Mouse (Mus musculus) neural tube, embryonic 14.5 days (tissue): ENCODE data around the gene Efl1. TPM values are rescaled to one million over a fixed set of nuclear protein-coding genes. Genes with fewer than 3 reads are reported as not detected.

Source experiments
- ATAC-seq: fragments of 200-750 bp; cut with Nextera tagmentation; 2 replicates; pipeline ENCODE4 v1.8.0; 2017; ENCODE audit warnings: low read depth, mild to moderate bottlenecking, moderate TSS enrichment, moderate library complexity
- H3K27ac ChIP-seq: fragments of 300-500 bp; sonication (generic); 2 replicates; pipeline ENCODE4 v1.5.1; 2014; ENCODE audit warnings: low read depth, mild to moderate bottlenecking, control low read depth, low read length, moderate library complexity, mixed read lengths
- H3K27me3 ChIP-seq: fragments of 300-500 bp; sonication (generic); 2 replicates; pipeline ENCODE4 v1.6.1; 2014; ENCODE audit warnings: low read length; ENCODE audit not compliant: control insufficient read depth, insufficient read depth
- H3K36me3 ChIP-seq: fragments of 300-500 bp; sonication (generic); 2 replicates; pipeline ENCODE4 v1.6.1; 2014; ENCODE audit warnings: low read length, mixed read lengths; ENCODE audit not compliant: control insufficient read depth, insufficient read depth
- H3K4me1 ChIP-seq: fragments of 300-500 bp; sonication (generic); 2 replicates; pipeline ENCODE4 v1.6.1; 2014; ENCODE audit warnings: low read length; ENCODE audit not compliant: control insufficient read depth, insufficient read depth
- H3K4me2 ChIP-seq: fragments of 300-500 bp; sonication (generic); 2 replicates; pipeline ENCODE4 v1.6.1; 2014; ENCODE audit warnings: mild to moderate bottlenecking, low read depth, low read length, control low read depth
- H3K4me3 ChIP-seq: fragments of 300-500 bp; sonication (generic); 2 replicates; pipeline ENCODE4 v1.5.1; 2014; ENCODE audit warnings: low read depth, low read length, control low read depth, mixed read lengths
- H3K9ac ChIP-seq: fragments of 300-500 bp; sonication (generic); replicated peaks from 2 replicates; pipeline ENCODE4 v1.6.1; 2014; ENCODE audit warnings: low read depth, mild to moderate bottlenecking, control low read depth, low read length, mixed read lengths
- H3K9me3 ChIP-seq: fragments of 300-500 bp; sonication (generic); 2 replicates; pipeline ENCODE4 v1.6.1; 2016; ENCODE audit warnings: low read length; ENCODE audit not compliant: control insufficient read depth
- WGBS: fragments of 180-500 bp; shearing (Covaris S2); extraction: QIAGEN DNeasy Blood & Tissue Kit; methylation state at CpG from one replicate; pipeline ENCODE4 v1.1.7; 2014; 5-methylcytosine and 5-hydroxymethylcytosine counted together
- polyA plus RNA-seq: library from polyadenylated mRNA; unstranded; fragments of >200 nt; fragmentation: Nextera tagmentation; extraction: Ambion mirVana; gene quantifications from 2 replicates; pipeline ENCODE4 v1.2.1, GENCODE M21; 2014

Gene Efl1
- polyA plus RNA-seq, 1 experiment from 2014 or later: 28.1 TPM

- Histone ChIP-seq H3K4me1 (no peaks in the 10 kb centered on the region), H3K27ac (no peak overlapping the region), H3K36me3 (peaks cover 15% of the 10 kb centered on the region; the same call in 1 of the 2 replicates), H3K27me3 (no peaks in the 10 kb centered on the region), H3K4me3 (no peak overlapping the region), H3K9ac (no peak overlapping the region), H3K4me2 (no peak overlapping the region), H3K9me3 (no peaks in the 10 kb centered on the region)
- 71% methylated on average over 5 of the region's 5 CpGs for WGBS
- no peak for ATAC-seq
These were observed 27.6 kb downstream of the Efl1 start for GRCm38 (mm10) chr7:82676001-82676400.

DNA sequence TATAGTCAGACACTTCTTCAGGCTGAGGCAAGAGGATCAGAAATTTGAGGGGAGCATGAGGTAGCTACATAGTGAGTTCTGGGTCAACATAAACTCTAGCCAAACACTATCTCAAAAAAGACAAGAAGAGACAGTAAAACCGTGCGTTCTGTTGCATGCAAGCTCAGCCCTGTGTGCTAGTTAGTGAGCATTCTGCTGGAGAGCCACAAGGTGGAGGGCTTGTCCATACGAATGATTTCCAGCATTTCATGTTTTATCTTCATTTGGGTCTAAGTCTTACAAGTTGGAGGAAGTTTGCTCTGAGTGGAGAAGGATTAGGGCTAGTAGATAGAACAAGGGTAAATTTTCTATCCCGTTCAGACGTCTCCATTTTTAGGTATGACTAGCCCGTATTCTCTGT, 28.4 kb downstream of the Efl1 start:
- Histone ChIP-seq H3K9me3 (no peaks in the 10 kb centered on the region), H3K27me3 (no peaks in the 10 kb centered on the region), H3K4me1 (no peaks in the 10 kb centered on the region), H3K9ac (no peak overlapping the region), H3K4me2 (no peak overlapping the region), H3K27ac (no peak overlapping the region), H3K4me3 (no peak overlapping the region), H3K36me3 (peaks cover 11% of the 10 kb centered on the region; the same call in 1 of the 2 replicates)
- WGBS: 93% methylated on average over 6 of the region's 6 CpGs
- ATAC-seq: peak; percentile 34; the same call in 1 of the 2 replicates

DNA sequence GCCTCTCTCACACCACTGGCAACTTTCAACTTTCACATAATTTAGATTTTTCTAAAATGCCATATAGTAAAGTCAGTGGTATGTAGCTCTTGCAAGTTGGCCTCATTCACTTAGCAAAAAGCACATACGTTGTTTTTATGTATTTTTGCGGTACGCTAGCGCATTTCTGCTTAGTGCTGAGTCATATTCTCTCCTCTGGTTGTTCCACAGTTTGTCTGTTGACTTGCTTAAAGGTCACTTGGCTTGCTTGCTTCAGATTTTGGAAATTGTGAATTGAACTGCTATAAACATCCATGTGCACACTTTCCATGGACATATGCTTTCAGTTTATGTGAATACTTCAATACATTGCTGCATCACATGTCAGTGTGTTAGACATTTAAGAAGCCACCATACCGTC, 31.5 kb downstream of the Efl1 start:
- no peaks in the 10 kb centered on the region for H3K27me3 ChIP-seq
- WGBS: 92% methylated on average over 5 of the region's 5 CpGs
- no peak overlapping the region for H3K4me2 ChIP-seq
- ATAC-seq: no peak
- no peaks in the 10 kb centered on the region for H3K4me1 ChIP-seq
- no peaks in the 10 kb centered on the region for H3K9me3 ChIP-seq
- H3K4me3 ChIP-seq: no peak overlapping the region
- no peak overlapping the region for H3K9ac ChIP-seq
- peaks cover 16% of the 10 kb centered on the region; the same call in 1 of the 2 replicates for H3K36me3 ChIP-seq
- no peak overlapping the region for H3K27ac ChIP-seq

GRCm38 (mm10) chr7:82688736-82689135, 40.3 kb downstream of the Efl1 start:
- WGBS: 43% methylated on average over 3 of the region's 3 CpGs
- no peaks in the 10 kb centered on the region for H3K27me3 ChIP-seq
- H3K36me3 ChIP-seq: peaks cover 24% of the 10 kb centered on the region
- H3K4me1 ChIP-seq: no peaks in the 10 kb centered on the region
- no peak overlapping the region for H3K4me3 ChIP-seq
- no peak overlapping the region for H3K4me2 ChIP-seq
- H3K9ac ChIP-seq: no peak overlapping the region
- no peaks in the 10 kb centered on the region for H3K9me3 ChIP-seq
- H3K27ac ChIP-seq: no peak overlapping the region
- no peak for ATAC-seq

GRCm38 (mm10) chr7:82691021-82691738, 42.8 kb downstream of the Efl1 start:
- no peaks in the 10 kb centered on the region for H3K4me1 ChIP-seq
- no peaks in the 10 kb centered on the region for H3K27me3 ChIP-seq
- no peak for ATAC-seq
- 84% methylated on average over 6 of the region's 6 CpGs for WGBS
- H3K9me3 ChIP-seq: no peaks in the 10 kb centered on the region
- no peak overlapping the region for H3K9ac ChIP-seq
- peaks cover 24% of the 10 kb centered on the region for H3K36me3 ChIP-seq
- H3K4me2 ChIP-seq: no peak overlapping the region
- H3K27ac ChIP-seq: no peak overlapping the region
- H3K4me3 ChIP-seq: no peak overlapping the region

GRCm38 (mm10) chr7:82697668-82698067, 49.3 kb downstream of the Efl1 start:
- 79% methylated on average over 8 of the region's 8 CpGs for WGBS
- peaks cover 28% of the 10 kb centered on the region for H3K36me3 ChIP-seq
- H3K4me3 ChIP-seq: no peak overlapping the region
- H3K4me1 ChIP-seq: no peaks in the 10 kb centered on the region
- no peak overlapping the region for H3K27ac ChIP-seq
- no peaks in the 10 kb centered on the region for H3K27me3 ChIP-seq
- no peak overlapping the region for H3K4me2 ChIP-seq
- no peaks in the 10 kb centered on the region for H3K9me3 ChIP-seq
- H3K9ac ChIP-seq: no peak overlapping the region
- no peak for ATAC-seq

- Histone ChIP-seq H3K9me3 (no peaks in the 10 kb centered on the region), H3K4me1 (no peaks in the 10 kb centered on the region), H3K4me2 (no peak overlapping the region), H3K4me3 (no peak overlapping the region), H3K9ac (no peak overlapping the region), H3K27ac (no peak overlapping the region), H3K27me3 (no peaks in the 10 kb centered on the region), H3K36me3 (peaks cover 16% of the 10 kb centered on the region)
- 93% methylated on average over 3 of the region's 3 CpGs for WGBS
- no peak for ATAC-seq
These were observed 50.6 kb downstream of the Efl1 start for GRCm38 (mm10) chr7:82698968-82699367.

- peaks cover 10% of the 10 kb centered on the region; the same call in 1 of the 2 replicates for H3K36me3 ChIP-seq
- 79% methylated on average over 5 of the region's 5 CpGs for WGBS
- H3K27me3 ChIP-seq: no peaks in the 10 kb centered on the region
- H3K9ac ChIP-seq: no peak overlapping the region
- no peaks in the 10 kb centered on the region for H3K4me1 ChIP-seq
- H3K9me3 ChIP-seq: no peaks in the 10 kb centered on the region
- ATAC-seq: no peak
- no peak overlapping the region for H3K4me2 ChIP-seq
- H3K27ac ChIP-seq: no peak overlapping the region
- H3K4me3 ChIP-seq: no peak overlapping the region
These were observed 54.2 kb downstream of the Efl1 start for GRCm38 (mm10) chr7:82702384-82703343.

DNA sequence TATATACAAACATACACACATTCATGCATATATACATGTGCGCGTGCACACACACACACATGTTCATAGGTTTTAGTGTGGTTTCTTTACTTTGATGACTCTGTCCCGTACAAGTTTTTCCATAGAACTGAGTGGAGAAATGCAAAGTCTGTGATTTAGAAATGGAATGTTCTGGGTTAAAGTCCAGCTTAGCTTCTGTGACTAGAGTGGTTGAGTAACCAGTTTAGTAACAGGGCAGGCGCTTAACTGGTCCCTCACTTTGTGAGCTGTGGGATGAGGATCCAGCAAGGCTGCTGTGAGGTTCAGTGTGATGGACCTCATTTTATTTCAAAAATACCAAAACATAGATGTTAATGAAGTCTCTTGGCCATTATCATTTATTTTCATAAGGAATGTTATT, 60.8 kb downstream of the Efl1 start:
- Histone ChIP-seq H3K27ac (no peak overlapping the region), H3K9me3 (no peaks in the 10 kb centered on the region), H3K27me3 (no peaks in the 10 kb centered on the region), H3K4me1 (no peaks in the 10 kb centered on the region), H3K36me3 (peaks cover 5% of the 10 kb centered on the region; the same call in 1 of the 2 replicates), H3K9ac (no peak overlapping the region), H3K4me2 (no peak overlapping the region), H3K4me3 (no peak overlapping the region)
- 99% methylated on average over 4 of the region's 4 CpGs for WGBS
- no peak for ATAC-seq
